Mouse (Mus musculus) yolk sac, embryonic 10.5 days (tissue): ENCODE measurements around the gene Smbd1.

Source experiments
- DNase-seq: peaks from one replicate; pipeline ENCODE4 v3.0.0-alpha.2; 2017; ENCODE audit warnings: low spot score

Gene Smbd1

GRCm38 (mm10) chr16:32810321-32810720 lies at the start of gene Smbd1:
Gene Smbd1, minus strand, starts transcription at chr16:32810477.
- no peak for DNase-seq

GRCm38 (mm10) chr16:32858771-32859636 lies 48.7 kb upstream of the Smbd1 start:
- no peak for DNase-seq

GRCm38 (mm10) chr16:32858356-32858755 lies 48.1 kb upstream of the Smbd1 start:
- DNase-seq = no peak

- no peak for DNase-seq
These were observed 46.5 kb upstream of the Smbd1 start for GRCm38 (mm10) chr16:32856751-32857150.

GRCm38 (mm10) chr16:32854050-32854571 lies 43.8 kb upstream of the Smbd1 start:
- no peak for DNase-seq

- no peak for DNase-seq
These were observed 43.3 kb upstream of the Smbd1 start for GRCm38 (mm10) chr16:32853492-32854049.

- DNase-seq = peak; percentile 45
These were observed 39.0 kb upstream of the Smbd1 start for GRCm38 (mm10) chr16:32849042-32849830.

- DNase-seq = no peak
These were observed 36.8 kb upstream of the Smbd1 start for GRCm38 (mm10) chr16:32847103-32847502.

- no peak for DNase-seq
These were observed 21.2 kb upstream of the Smbd1 start for GRCm38 (mm10) chr16:32831501-32831900.

- no peak for DNase-seq
These were observed 18.8 kb upstream of the Smbd1 start for GRCm38 (mm10) chr16:32829104-32829503.

GRCm38 (mm10) chr16:32826521-32826920 lies 16.2 kb upstream of the Smbd1 start:
- no peak for DNase-seq

GRCm38 (mm10) chr16:32825380-32825779 lies 15.1 kb upstream of the Smbd1 start:
- no peak for DNase-seq

GRCm38 (mm10) chr16:32824061-32824460 lies 13.8 kb upstream of the Smbd1 start:
- no peak for DNase-seq

GRCm38 (mm10) chr16:32823487-32823886 lies 13.2 kb upstream of the Smbd1 start:
- DNase-seq = no peak

- DNase-seq = no peak
These were observed 12.6 kb upstream of the Smbd1 start for GRCm38 (mm10) chr16:32822881-32823280.

- no peak for DNase-seq
These were observed 12.2 kb upstream of the Smbd1 start for GRCm38 (mm10) chr16:32822450-32822827.

GRCm38 (mm10) chr16:32821772-32822449 lies 11.6 kb upstream of the Smbd1 start:
- DNase-seq = peak; percentile 26

- no peak for DNase-seq
These were observed 8.2 kb upstream of the Smbd1 start for GRCm38 (mm10) chr16:32818441-32818840.

GRCm38 (mm10) chr16:32818036-32818435 lies 7.8 kb upstream of the Smbd1 start:
- DNase-seq = no peak

GRCm38 (mm10) chr16:32815160-32815605 lies 4.9 kb upstream of the Smbd1 start:
- DNase-seq = peak; percentile 92

GRCm38 (mm10) chr16:32814539-32814938 lies 4.3 kb upstream of the Smbd1 start:
- DNase-seq = peak; percentile 44

GRCm38 (mm10) chr16:32813771-32814170 lies 3.5 kb upstream of the Smbd1 start:
- no peak for DNase-seq
